Mouse (Mus musculus): Measurements from ENCODE around the gene Sycp2. TPM values are rescaled to one million over a fixed set of nuclear protein-coding genes. Genes with fewer than 3 reads are reported as not detected.

The Sycp2 gene
- polyA plus RNA-seq, 1 experiment from 2014 or later, result 0.02 TPM

DNA sequence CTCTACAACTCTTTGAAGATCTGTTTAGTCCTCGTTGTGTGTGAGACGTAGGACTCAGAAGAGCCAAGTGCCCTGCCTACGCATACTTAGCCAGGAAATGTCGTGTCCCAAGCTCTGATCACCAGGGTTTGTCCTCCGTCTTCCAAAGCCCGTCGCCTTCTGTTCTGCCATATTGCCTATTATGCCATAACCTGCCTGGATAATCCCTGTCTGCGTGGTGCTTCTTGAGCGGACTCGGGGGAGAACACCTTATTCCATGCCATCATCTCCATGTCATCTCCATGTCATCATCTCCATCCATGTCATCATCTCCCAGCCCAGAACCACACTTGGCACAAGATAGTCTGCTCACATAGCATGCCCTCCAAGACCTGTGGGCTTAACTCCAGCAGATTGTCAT lies 81.4 kb downstream of the Sycp2 start:
- 93% methylated on average over 10 of the region's 10 CpGs for WGBS
- no peak for ATAC-seq (ENCODE audit: low FRiP score, low TSS enrichment)
- Histone ChIP-seq H3K27me3 (ENCODE audit: control insufficient read depth, insufficient read depth, low read length) (no peaks in the 10 kb centered on the region), H3K4me1 (replicated peaks; ENCODE audit: control insufficient read depth, insufficient read depth) (no peaks in the 10 kb centered on the region), H3K4me2 (replicated peaks; ENCODE audit: low read depth) (no peak overlapping the region), H3K36me3 (ENCODE audit: control insufficient read depth, insufficient read depth, low read length) (no peaks in the 10 kb centered on the region), H3K4me3 (ENCODE audit: low read depth, low read length) (no peak overlapping the region), H3K9me3 (ENCODE audit: control insufficient read depth, low read length) (no peaks in the 10 kb centered on the region), H3K27ac (replicated peaks) (no peak overlapping the region), H3K9ac (ENCODE audit: low read length) (no peak overlapping the region)
- TF ChIP-seq CTCF (IDR thresholded peaks at IDR 0.05; ENCODE audit: low read depth), result no peak
- no peak for TF ChIP-seq EP300 (optimal IDR thresholded peaks at IDR 0.05)
- no peak for DNase-seq (ENCODE audit: low spot score)

- H3K9me3 ChIP-seq (ENCODE audit: control insufficient read depth, low read length), result no peaks in the 10 kb centered on the region
- TF ChIP-seq CTCF (IDR thresholded peaks at IDR 0.05; ENCODE audit: low read depth) (no peak), EP300 (optimal IDR thresholded peaks at IDR 0.05) (no peak)
- no peak for DNase-seq (ENCODE audit: low spot score)
- no peak overlapping the region for H3K9ac ChIP-seq (ENCODE audit: low read length)
- no peaks in the 10 kb centered on the region for H3K27me3 ChIP-seq (ENCODE audit: control insufficient read depth, insufficient read depth, low read length)
- H3K4me1 ChIP-seq (replicated peaks; ENCODE audit: control insufficient read depth, insufficient read depth), result no peaks in the 10 kb centered on the region
- H3K4me3 ChIP-seq (ENCODE audit: low read depth, low read length), result no peak overlapping the region
- 79% methylated on average over 4 of the region's 4 CpGs for WGBS
- no peak for ATAC-seq (ENCODE audit: low FRiP score, low TSS enrichment)
- H3K36me3 ChIP-seq (ENCODE audit: control insufficient read depth, insufficient read depth, low read length), result no peaks in the 10 kb centered on the region
- H3K4me2 ChIP-seq (replicated peaks; ENCODE audit: low read depth), result no peak overlapping the region
- no peak overlapping the region for H3K27ac ChIP-seq (replicated peaks)
Observed at GRCm38 (mm10) chr2:178324818-178325217, 82.7 kb downstream of the Sycp2 start.

GRCm38 (mm10) chr2:178324410-178324809 lies 83.1 kb downstream of the Sycp2 start:
- H3K9me3 ChIP-seq (ENCODE audit: control insufficient read depth, low read length), result no peaks in the 10 kb centered on the region
- H3K27me3 ChIP-seq (ENCODE audit: control insufficient read depth, insufficient read depth, low read length), result no peaks in the 10 kb centered on the region
- H3K4me2 ChIP-seq (replicated peaks; ENCODE audit: low read depth), result no peak overlapping the region
- ATAC-seq (ENCODE audit: low FRiP score, low TSS enrichment), result no peak
- no peaks in the 10 kb centered on the region for H3K36me3 ChIP-seq (ENCODE audit: control insufficient read depth, insufficient read depth, low read length)
- 93% methylated on average over 3 of the region's 3 CpGs for WGBS
- no peak overlapping the region for H3K27ac ChIP-seq (replicated peaks)
- DNase-seq (ENCODE audit: low spot score), result no peak
- no peaks in the 10 kb centered on the region for H3K4me1 ChIP-seq (replicated peaks; ENCODE audit: control insufficient read depth, insufficient read depth)
- H3K4me3 ChIP-seq (ENCODE audit: low read depth, low read length), result no peak overlapping the region
- no peak overlapping the region for H3K9ac ChIP-seq (ENCODE audit: low read length)
- TF ChIP-seq EP300 (optimal IDR thresholded peaks at IDR 0.05) (no peak), CTCF (IDR thresholded peaks at IDR 0.05; ENCODE audit: low read depth) (no peak)

GRCm38 (mm10) chr2:178321271-178321670 lies 86.2 kb downstream of the Sycp2 start:
- WGBS, result 77% methylated on average over 10 of the region's 10 CpGs
- H3K4me3 ChIP-seq (ENCODE audit: low read depth, low read length), result no peak overlapping the region
- no peaks in the 10 kb centered on the region for H3K4me1 ChIP-seq (replicated peaks; ENCODE audit: control insufficient read depth, insufficient read depth)
- no peak overlapping the region for H3K4me2 ChIP-seq (replicated peaks; ENCODE audit: low read depth)
- ATAC-seq (ENCODE audit: low FRiP score, low TSS enrichment) (no peak), DNase-seq (ENCODE audit: low spot score) (no peak)
- no peaks in the 10 kb centered on the region for H3K36me3 ChIP-seq (ENCODE audit: control insufficient read depth, insufficient read depth, low read length)
- no peak for TF ChIP-seq EP300 (optimal IDR thresholded peaks at IDR 0.05)
- TF ChIP-seq CTCF (IDR thresholded peaks at IDR 0.05; ENCODE audit: low read depth), result no peak
- no peak overlapping the region for H3K9ac ChIP-seq (ENCODE audit: low read length)
- H3K27me3 ChIP-seq (ENCODE audit: control insufficient read depth, insufficient read depth, low read length), result no peaks in the 10 kb centered on the region
- H3K27ac ChIP-seq (replicated peaks), result no peak overlapping the region
- H3K9me3 ChIP-seq (ENCODE audit: control insufficient read depth, low read length), result no peaks in the 10 kb centered on the region

DNA sequence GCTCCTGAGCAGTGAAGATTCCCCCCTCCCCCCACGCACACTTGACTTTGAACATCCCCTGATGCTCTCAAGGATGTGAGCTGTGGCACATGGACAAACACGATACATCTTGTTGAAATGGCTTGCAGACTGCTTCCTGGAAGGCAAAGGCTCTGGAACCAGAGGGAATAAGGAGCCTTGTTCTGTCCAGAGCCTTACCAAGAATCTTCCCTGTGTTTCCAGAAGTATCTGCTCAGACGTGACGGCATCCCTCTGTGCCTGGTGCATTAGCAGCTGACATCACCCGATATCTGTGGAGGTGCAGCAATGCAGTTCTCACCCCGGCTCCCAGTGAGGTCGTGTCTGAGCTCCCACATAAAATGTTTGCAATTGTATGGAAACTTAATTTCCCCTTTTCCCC lies 87.7 kb downstream of the Sycp2 start:
- no peak overlapping the region for H3K4me2 ChIP-seq (replicated peaks; ENCODE audit: low read depth)
- no peak overlapping the region for H3K9ac ChIP-seq (ENCODE audit: low read length)
- H3K4me1 ChIP-seq (replicated peaks; ENCODE audit: control insufficient read depth, insufficient read depth), result no peaks in the 10 kb centered on the region
- ATAC-seq (ENCODE audit: low FRiP score, low TSS enrichment) (no peak), DNase-seq (ENCODE audit: low spot score) (no peak)
- no peak overlapping the region for H3K4me3 ChIP-seq (ENCODE audit: low read depth, low read length)
- H3K27ac ChIP-seq (replicated peaks), result no peak overlapping the region
- TF ChIP-seq EP300 (optimal IDR thresholded peaks at IDR 0.05), result no peak
- no peak for TF ChIP-seq CTCF (IDR thresholded peaks at IDR 0.05; ENCODE audit: low read depth)
- H3K36me3 ChIP-seq (ENCODE audit: control insufficient read depth, insufficient read depth, low read length), result no peaks in the 10 kb centered on the region
- H3K27me3 ChIP-seq (ENCODE audit: control insufficient read depth, insufficient read depth, low read length), result no peaks in the 10 kb centered on the region
- no peaks in the 10 kb centered on the region for H3K9me3 ChIP-seq (ENCODE audit: control insufficient read depth, low read length)
- 80% methylated on average over 7 of the region's 7 CpGs for WGBS

- Histone ChIP-seq H3K36me3 (ENCODE audit: control insufficient read depth, insufficient read depth, low read length) (no peaks in the 10 kb centered on the region), H3K27ac (replicated peaks) (no peak overlapping the region), H3K9ac (ENCODE audit: low read length) (no peak overlapping the region), H3K9me3 (ENCODE audit: control insufficient read depth, low read length) (no peaks in the 10 kb centered on the region), H3K4me2 (replicated peaks; ENCODE audit: low read depth) (no peak overlapping the region), H3K27me3 (ENCODE audit: control insufficient read depth, insufficient read depth, low read length) (no peaks in the 10 kb centered on the region), H3K4me3 (ENCODE audit: low read depth, low read length) (no peak overlapping the region), H3K4me1 (replicated peaks; ENCODE audit: control insufficient read depth, insufficient read depth) (no peaks in the 10 kb centered on the region)
- WGBS, result 70% methylated on average over 1 of the region's 1 CpGs
- ATAC-seq (ENCODE audit: low FRiP score, low TSS enrichment) (no peak), DNase-seq (ENCODE audit: low spot score) (no peak)
- TF ChIP-seq CTCF (IDR thresholded peaks at IDR 0.05; ENCODE audit: low read depth) (no peak), EP300 (optimal IDR thresholded peaks at IDR 0.05) (no peak)
Observed at GRCm38 (mm10) chr2:178316281-178316680, 91.2 kb downstream of the Sycp2 start.

Measured in stomach, postnatal 0 days (tissue).